Comparison of ENCODE assay signal across 8 mouse cellular contexts in genomic region chr8:75213686-75214085, GRCm38 (mm10). TPM values are rescaled to one million over a fixed set of nuclear protein-coding genes. Genes with fewer than 3 reads are reported as not detected.
DNase-seq lines count a peak whose midpoint lies in the region; ATAC-seq and TF ChIP-seq lines count a peak whose summit lies in the region.

Gene Rasd2, plus strand, starts transcription at chr8:75213944.

- H3K9me3 ChIP-seq in kidney, embryonic 14.5 days (ENCODE audit: control insufficient read depth, low read length): no peaks in the 10 kb centered on the region
- H3K9me3 ChIP-seq in ES-E14 (ENCODE audit: control insufficient read depth, insufficient read depth, low read depth, low read length): no peaks in the 10 kb centered on the region
- H3K9me3 ChIP-seq in embryonic facial prominence, embryonic 12.5 days: no peaks in the 10 kb centered on the region
- no peaks in the 10 kb centered on the region for H3K9me3 ChIP-seq in intestine, embryonic 15.5 days
- no peaks in the 10 kb centered on the region for H3K9me3 ChIP-seq in midbrain, embryonic 13.5 days

- DNase-seq in kidney, postnatal 14 days: no peak
- no peak for DNase-seq in ES-E14 (ENCODE audit: low read depth, low spot score)
- no peak for DNase-seq in ovary, adult 18-20 months (ENCODE audit: low spot score)
- DNase-seq in lung, postnatal 4 days: no peak

- no peaks in the 10 kb centered on the region for H3K4me1 ChIP-seq in kidney, embryonic 14.5 days (ENCODE audit: control insufficient read depth, insufficient read depth, low read length)
- H3K4me1 ChIP-seq in ES-E14 (ENCODE audit: control insufficient read depth in 2 of 2, insufficient read depth in 2 of 2, low read length in 2 of 2, poor library complexity in 1 of 2): no peaks in the 10 kb centered on the region; a peak in 1 of 4 replicates
- H3K4me1 ChIP-seq in embryonic facial prominence, embryonic 12.5 days: peaks cover 6% of the 10 kb centered on the region; the same call in 1 of the 2 replicates
- H3K4me1 ChIP-seq in intestine, embryonic 15.5 days (replicated peaks): peaks cover 14% of the 10 kb centered on the region
- peaks cover 12% of the 10 kb centered on the region for H3K4me1 ChIP-seq in midbrain, embryonic 13.5 days (replicated peaks)

- H3K27ac ChIP-seq in kidney, embryonic 14.5 days (ENCODE audit: low read depth, low read length): no peak within 1 kb of the TSS
- H3K27ac ChIP-seq in ES-E14 (ENCODE audit: insufficient read depth, low read depth, low read length, poor library complexity, severe bottlenecking): no peak within 1 kb of the TSS
- no peak within 1 kb of the TSS for H3K27ac ChIP-seq in embryonic facial prominence, embryonic 12.5 days
- H3K27ac ChIP-seq in intestine, embryonic 15.5 days: no peak within 1 kb of the TSS
- H3K27ac ChIP-seq in midbrain, embryonic 13.5 days: no peak within 1 kb of the TSS

- H3K27me3 ChIP-seq in kidney, embryonic 14.5 days (ENCODE audit: control insufficient read depth, insufficient read depth, low read length): peaks cover 34% of the 10 kb centered on the region
- H3K27me3 ChIP-seq in embryonic facial prominence, embryonic 12.5 days: peaks cover 68% of the 10 kb centered on the region
- peaks cover 32% of the 10 kb centered on the region for H3K27me3 ChIP-seq in intestine, embryonic 15.5 days (replicated peaks)
- H3K27me3 ChIP-seq in midbrain, embryonic 13.5 days: peaks cover 73% of the 10 kb centered on the region

- H3K4me2 ChIP-seq in kidney, embryonic 14.5 days (replicated peaks; ENCODE audit: low read depth, low read length): peak within 1 kb of the TSS; percentile 95
- H3K4me2 ChIP-seq in embryonic facial prominence, embryonic 12.5 days (replicated peaks): peak within 1 kb of the TSS; percentile 95
- H3K4me2 ChIP-seq in intestine, embryonic 15.5 days (replicated peaks): peak within 1 kb of the TSS; percentile 94
- peak within 1 kb of the TSS; percentile 90 for H3K4me2 ChIP-seq in midbrain, embryonic 13.5 days (replicated peaks)

- under 1% methylated on average over 40 of the region's 42 CpGs for WGBS in kidney, embryonic 14.5 days
- under 1% methylated on average over 42 of the region's 42 CpGs for WGBS in embryonic facial prominence, embryonic 12.5 days
- 1% methylated on average over 42 of the region's 42 CpGs for WGBS in intestine, embryonic 15.5 days
- under 1% methylated on average over 41 of the region's 42 CpGs for WGBS in midbrain, embryonic 13.5 days

- peak; percentile 7; the same call in 1 of the 2 replicates for ATAC-seq in kidney, embryonic 14.5 days (ENCODE audit: low FRiP score, low TSS enrichment)
- no peak for ATAC-seq in embryonic facial prominence, embryonic 12.5 days (ENCODE audit: insufficient number of reproducible peaks, insufficient read depth, low FRiP score, low TSS enrichment)
- ATAC-seq in intestine, embryonic 15.5 days: peak; percentile 11; the same call in 1 of the 2 replicates
- peak; percentile 24 for ATAC-seq in midbrain, embryonic 13.5 days

- peak within 1 kb of the TSS; percentile 50 for H3K4me3 ChIP-seq in kidney, embryonic 14.5 days (ENCODE audit: low read length)
- peak within 1 kb of the TSS; percentile 62 to 66 for H3K4me3 ChIP-seq in ES-E14 (ENCODE audit: insufficient read depth in 1 of 2, low read depth in 1 of 2, low read length in 2 of 2, poor library complexity in 1 of 2, severe bottlenecking in 1 of 2)
- peak within 1 kb of the TSS; percentile 46 for H3K4me3 ChIP-seq in embryonic facial prominence, embryonic 12.5 days
- H3K4me3 ChIP-seq in intestine, embryonic 15.5 days (replicated peaks): peak within 1 kb of the TSS; percentile 58
- peak within 1 kb of the TSS; percentile 49 for H3K4me3 ChIP-seq in midbrain, embryonic 13.5 days (replicated peaks)

- no peaks in the 10 kb centered on the region for H3K36me3 ChIP-seq in kidney, embryonic 14.5 days (ENCODE audit: control insufficient read depth, insufficient read depth, low read length)
- H3K36me3 ChIP-seq in ES-E14 (ENCODE audit: control insufficient read depth, insufficient read depth, low read length, poor library complexity, severe bottlenecking): peaks cover under 1% of the 10 kb centered on the region; the same call in 1 of the 2 replicates
- no peaks in the 10 kb centered on the region for H3K36me3 ChIP-seq in embryonic facial prominence, embryonic 12.5 days
- H3K36me3 ChIP-seq in intestine, embryonic 15.5 days: no peaks in the 10 kb centered on the region
- no peaks in the 10 kb centered on the region for H3K36me3 ChIP-seq in midbrain, embryonic 13.5 days

- H3K9ac ChIP-seq in kidney, embryonic 14.5 days (ENCODE audit: low read depth, low read length): peak within 1 kb of the TSS; percentile 60
- peak within 1 kb of the TSS; percentile 77 for H3K9ac ChIP-seq in ES-E14 (ENCODE audit: insufficient read depth, low read depth, low read length, poor library complexity, severe bottlenecking)
- H3K9ac ChIP-seq in embryonic facial prominence, embryonic 12.5 days: peak within 1 kb of the TSS; percentile 56
- H3K9ac ChIP-seq in intestine, embryonic 15.5 days: peak within 1 kb of the TSS; percentile 51
- peak within 1 kb of the TSS; percentile 59 for H3K9ac ChIP-seq in midbrain, embryonic 13.5 days (replicated peaks)

- in situ Hi-C loops in ES-E14 (cut with MboI; ENCODE audit: low sequenced_read_pairs in 2 of 2, unreplicated experiment in 2 of 2): loop anchor here in 1 of 2 experiments (10.0 kb wide), 1 partner anchor 139 kb away; no protein-coding TSS in a partner anchor

TF ChIP-seq in ES-E14, 5 proteins besides CTCF, POLR2A, EP300 and RAD21:
- no peak for TF ChIP-seq ZNF384 (IDR thresholded peaks at IDR 0.05; ENCODE audit: low read depth, low read length)
- TF ChIP-seq MAFK (IDR thresholded peaks at IDR 0.05; ENCODE audit: insufficient read depth, low read depth, low read length): no peak
- TF ChIP-seq CHD2 (IDR thresholded peaks at IDR 0.05; ENCODE audit: low read depth, low read length): no peak
- TF ChIP-seq HCFC1 (IDR thresholded peaks at IDR 0.05; ENCODE audit: borderline replicate concordance, insufficient read depth, low read length): no peak
- TF ChIP-seq ZC3H11A (IDR thresholded peaks at IDR 0.05; ENCODE audit: borderline replicate concordance, low read depth, low read length): no peak

RNA-seq across cellular contexts. Expression of gene Rasd2, which starts in this region (rescaled TPM):
- polyA plus RNA-seq in kidney, embryonic 14.5 days (2014; fragmentation: Nextera tagmentation; extraction: Ambion mirVana): 1.2 and 1.9 TPM in 2 replicates
- total RNA-seq in ES-E14 (2012; rRNA removed): 2.1 TPM in 2 replicates
- 0.41 and 0.84 TPM in 2 replicates for polyA plus RNA-seq in embryonic facial prominence, embryonic 12.5 days (2016; fragmentation: Nextera tagmentation; extraction: Ambion mirVana)
- polyA plus RNA-seq in intestine, embryonic 15.5 days (2015; fragmentation: Nextera tagmentation; extraction: Ambion mirVana): 1.5 and 2.5 TPM in 2 replicates
- polyA plus RNA-seq in midbrain, embryonic 13.5 days (2015; fragmentation: Nextera tagmentation; extraction: Ambion mirVana): 0.45 and 0.92 TPM in 2 replicates

Comparison
In these comparisons a context has a peak if more than half of its experiments do, and no peak if none do; other contexts are left out.
1. Peak in ATAC-seq, H3K4me3 ChIP-seq, H3K9ac ChIP-seq and H3K4me2 ChIP-seq in midbrain, embryonic 13.5 days; RNA of the gene not detected or under 1 TPM.